Mouse (Mus musculus): ENCODE measurements around the gene Gas7. TPM values are rescaled to one million over a fixed set of nuclear protein-coding genes. Genes with fewer than 3 reads are reported as not detected.

Gene Gas7
- polyA plus RNA-seq, 1 experiment from 2014 or later, result 13.5 TPM

GRCm38 (mm10) chr11:67602711-67603369, 147.6 kb downstream of the Gas7 start:
- H3K36me3 ChIP-seq (ENCODE audit: control insufficient read depth, insufficient read depth, low read length), result no peaks in the 10 kb centered on the region
- H3K4me3 ChIP-seq (ENCODE audit: low read length), result no peak overlapping the region
- no peaks in the 10 kb centered on the region for H3K4me1 ChIP-seq (replicated peaks; ENCODE audit: control insufficient read depth, insufficient read depth, low read length)
- WGBS, result 62% methylated on average over 12 of the region's 12 CpGs
- no peak overlapping the region for H3K27ac ChIP-seq (ENCODE audit: low read length)
- no peak overlapping the region for H3K9ac ChIP-seq (ENCODE audit: low read length)
- no peak for ATAC-seq (ENCODE audit: low read depth)
- H3K4me2 ChIP-seq (ENCODE audit: low read depth, low read length), result no peak overlapping the region
- no peaks in the 10 kb centered on the region for H3K9me3 ChIP-seq (ENCODE audit: control insufficient read depth, low read length)
- no peaks in the 10 kb centered on the region for H3K27me3 ChIP-seq (ENCODE audit: control insufficient read depth, insufficient read depth, low read depth, low read length)

GRCm38 (mm10) chr11:67604481-67604880, 149.2 kb downstream of the Gas7 start:
- WGBS, result 49% methylated on average over 2 of the region's 2 CpGs
- H3K4me3 ChIP-seq (ENCODE audit: low read length), result no peak overlapping the region
- no peaks in the 10 kb centered on the region for H3K36me3 ChIP-seq (ENCODE audit: control insufficient read depth, insufficient read depth, low read length)
- no peaks in the 10 kb centered on the region for H3K27me3 ChIP-seq (ENCODE audit: control insufficient read depth, insufficient read depth, low read depth, low read length)
- H3K9ac ChIP-seq (ENCODE audit: low read length), result no peak overlapping the region
- H3K9me3 ChIP-seq (ENCODE audit: control insufficient read depth, low read length), result no peaks in the 10 kb centered on the region
- no peak for ATAC-seq (ENCODE audit: low read depth)
- H3K4me1 ChIP-seq (replicated peaks; ENCODE audit: control insufficient read depth, insufficient read depth, low read length), result no peaks in the 10 kb centered on the region
- no peak overlapping the region for H3K27ac ChIP-seq (ENCODE audit: low read length)
- H3K4me2 ChIP-seq (ENCODE audit: low read depth, low read length), result no peak overlapping the region

DNA sequence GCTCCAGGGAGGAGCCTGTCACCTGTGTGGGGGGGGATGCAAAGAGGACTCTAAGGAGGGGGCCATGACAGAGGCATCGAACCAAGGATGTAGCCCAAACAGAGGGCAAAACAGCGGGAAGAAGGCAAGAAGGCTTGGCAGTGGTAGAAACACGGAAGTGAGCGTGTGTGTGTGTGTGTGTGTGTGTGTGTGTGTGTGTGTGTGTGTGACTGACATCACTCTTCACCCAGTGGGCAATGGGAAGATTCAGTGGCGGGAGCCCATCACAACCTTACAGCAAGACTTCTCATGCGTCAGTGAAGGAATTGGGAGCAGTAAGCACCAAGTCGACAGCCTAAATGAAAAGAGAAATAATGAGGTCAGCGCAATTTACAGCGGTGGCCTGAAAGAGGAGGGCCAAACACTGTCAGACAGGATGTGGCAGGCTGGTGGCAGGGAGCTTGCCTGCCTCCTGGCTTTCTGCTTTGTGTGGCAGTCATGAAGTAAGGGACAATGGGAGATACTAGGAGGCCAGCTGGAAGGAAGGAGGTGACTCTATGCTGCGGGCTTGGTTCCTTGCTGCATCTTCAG, 153.0 kb downstream of the Gas7 start:
- Histone ChIP-seq H3K9me3 (ENCODE audit: control insufficient read depth, low read length) (no peaks in the 10 kb centered on the region), H3K9ac (ENCODE audit: low read length) (no peak overlapping the region), H3K4me1 (replicated peaks; ENCODE audit: control insufficient read depth, insufficient read depth, low read length) (no peaks in the 10 kb centered on the region), H3K4me2 (ENCODE audit: low read depth, low read length) (no peak overlapping the region), H3K27ac (ENCODE audit: low read length) (no peak overlapping the region), H3K27me3 (ENCODE audit: control insufficient read depth, insufficient read depth, low read depth, low read length) (no peaks in the 10 kb centered on the region), H3K4me3 (ENCODE audit: low read length) (no peak overlapping the region), H3K36me3 (ENCODE audit: control insufficient read depth, insufficient read depth, low read length) (no peaks in the 10 kb centered on the region)
- ATAC-seq (ENCODE audit: low read depth), result no peak
- WGBS, result 63% methylated on average over 10 of the region's 10 CpGs

GRCm38 (mm10) chr11:67612158-67612839, 157.1 kb downstream of the Gas7 start:
- no peak for ATAC-seq (ENCODE audit: low read depth)
- Histone ChIP-seq H3K9me3 (ENCODE audit: control insufficient read depth, low read length) (no peaks in the 10 kb centered on the region), H3K9ac (ENCODE audit: low read length) (no peak overlapping the region), H3K4me2 (ENCODE audit: low read depth, low read length) (no peak overlapping the region), H3K27me3 (ENCODE audit: control insufficient read depth, insufficient read depth, low read depth, low read length) (no peaks in the 10 kb centered on the region), H3K4me1 (replicated peaks; ENCODE audit: control insufficient read depth, insufficient read depth, low read length) (0 out of 2 replicates have a peak, but pooled peaks cover 2% of the 10 kb centered on the region), H3K27ac (ENCODE audit: low read length) (no peak overlapping the region), H3K4me3 (ENCODE audit: low read length) (no peak overlapping the region), H3K36me3 (ENCODE audit: control insufficient read depth, insufficient read depth, low read length) (no peaks in the 10 kb centered on the region)
- 73% methylated on average over 9 of the region's 9 CpGs for WGBS

- Histone ChIP-seq H3K4me2 (ENCODE audit: low read depth, low read length) (no peak overlapping the region), H3K36me3 (ENCODE audit: control insufficient read depth, insufficient read depth, low read length) (no peaks in the 10 kb centered on the region), H3K9ac (ENCODE audit: low read length) (no peak overlapping the region), H3K27me3 (ENCODE audit: control insufficient read depth, insufficient read depth, low read depth, low read length) (no peaks in the 10 kb centered on the region), H3K27ac (ENCODE audit: low read length) (no peak overlapping the region), H3K9me3 (ENCODE audit: control insufficient read depth, low read length) (no peaks in the 10 kb centered on the region), H3K4me1 (replicated peaks; ENCODE audit: control insufficient read depth, insufficient read depth, low read length) (0 out of 2 replicates have a peak, but pooled peaks cover 2% of the 10 kb centered on the region), H3K4me3 (ENCODE audit: low read length) (no peak overlapping the region)
- no peak for ATAC-seq (ENCODE audit: low read depth)
- 68% methylated on average over 13 of the region's 13 CpGs for WGBS
Observed at GRCm38 (mm10) chr11:67616557-67617239, 161.5 kb downstream of the Gas7 start.

DNA sequence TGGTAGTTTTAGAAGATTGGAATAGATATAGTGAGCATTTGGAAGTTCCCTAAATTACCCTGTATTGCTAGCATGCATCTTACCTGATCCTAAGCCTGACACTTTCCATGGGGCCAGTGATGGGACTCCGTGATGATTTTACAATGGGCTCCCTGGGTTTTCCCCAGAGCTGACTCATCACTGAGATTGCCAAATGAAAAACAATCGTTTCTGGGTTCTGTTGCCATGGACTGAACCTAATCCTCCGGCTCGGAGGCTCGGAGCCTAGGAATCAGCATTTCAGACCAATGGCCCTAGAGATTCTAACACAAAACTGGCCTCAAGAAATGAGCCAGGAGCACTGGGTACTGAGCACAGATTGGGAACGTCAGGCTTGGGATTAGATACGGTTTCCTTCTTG, 167.1 kb downstream of the Gas7 start:
- Histone ChIP-seq H3K4me1 (replicated peaks; ENCODE audit: control insufficient read depth, insufficient read depth, low read length) (no peaks in the 10 kb centered on the region), H3K9me3 (ENCODE audit: control insufficient read depth, low read length) (no peaks in the 10 kb centered on the region), H3K36me3 (ENCODE audit: control insufficient read depth, insufficient read depth, low read length) (no peaks in the 10 kb centered on the region), H3K27me3 (ENCODE audit: control insufficient read depth, insufficient read depth, low read depth, low read length) (no peaks in the 10 kb centered on the region), H3K4me2 (ENCODE audit: low read depth, low read length) (no peak overlapping the region), H3K27ac (ENCODE audit: low read length) (no peak overlapping the region), H3K4me3 (ENCODE audit: low read length) (no peak overlapping the region), H3K9ac (ENCODE audit: low read length) (no peak overlapping the region)
- WGBS, result 82% methylated on average over 7 of the region's 7 CpGs
- no peak for ATAC-seq (ENCODE audit: low read depth)

GRCm38 (mm10) chr11:67627179-67627578, 171.9 kb downstream of the Gas7 start:
- H3K9ac ChIP-seq (ENCODE audit: low read length), result no peak overlapping the region
- no peak overlapping the region for H3K4me3 ChIP-seq (ENCODE audit: low read length)
- H3K36me3 ChIP-seq (ENCODE audit: control insufficient read depth, insufficient read depth, low read length), result no peaks in the 10 kb centered on the region
- no peaks in the 10 kb centered on the region for H3K4me1 ChIP-seq (replicated peaks; ENCODE audit: control insufficient read depth, insufficient read depth, low read length)
- no peaks in the 10 kb centered on the region for H3K27me3 ChIP-seq (ENCODE audit: control insufficient read depth, insufficient read depth, low read depth, low read length)
- WGBS, result 77% methylated on average over 7 of the region's 7 CpGs
- no peak for ATAC-seq (ENCODE audit: low read depth)
- no peaks in the 10 kb centered on the region for H3K9me3 ChIP-seq (ENCODE audit: control insufficient read depth, low read length)
- H3K27ac ChIP-seq (ENCODE audit: low read length), result no peak overlapping the region
- H3K4me2 ChIP-seq (ENCODE audit: low read depth, low read length), result no peak overlapping the region

GRCm38 (mm10) chr11:67628522-67628921, 173.3 kb downstream of the Gas7 start:
- H3K4me2 ChIP-seq (ENCODE audit: low read depth, low read length), result no peak overlapping the region
- WGBS, result 58% methylated on average over 2 of the region's 2 CpGs
- H3K4me1 ChIP-seq (replicated peaks; ENCODE audit: control insufficient read depth, insufficient read depth, low read length), result no peaks in the 10 kb centered on the region
- no peaks in the 10 kb centered on the region for H3K36me3 ChIP-seq (ENCODE audit: control insufficient read depth, insufficient read depth, low read length)
- H3K9ac ChIP-seq (ENCODE audit: low read length), result no peak overlapping the region
- no peaks in the 10 kb centered on the region for H3K9me3 ChIP-seq (ENCODE audit: control insufficient read depth, low read length)
- H3K4me3 ChIP-seq (ENCODE audit: low read length), result no peak overlapping the region
- ATAC-seq (ENCODE audit: low read depth), result no peak
- H3K27ac ChIP-seq (ENCODE audit: low read length), result no peak overlapping the region
- H3K27me3 ChIP-seq (ENCODE audit: control insufficient read depth, insufficient read depth, low read depth, low read length), result no peaks in the 10 kb centered on the region

DNA sequence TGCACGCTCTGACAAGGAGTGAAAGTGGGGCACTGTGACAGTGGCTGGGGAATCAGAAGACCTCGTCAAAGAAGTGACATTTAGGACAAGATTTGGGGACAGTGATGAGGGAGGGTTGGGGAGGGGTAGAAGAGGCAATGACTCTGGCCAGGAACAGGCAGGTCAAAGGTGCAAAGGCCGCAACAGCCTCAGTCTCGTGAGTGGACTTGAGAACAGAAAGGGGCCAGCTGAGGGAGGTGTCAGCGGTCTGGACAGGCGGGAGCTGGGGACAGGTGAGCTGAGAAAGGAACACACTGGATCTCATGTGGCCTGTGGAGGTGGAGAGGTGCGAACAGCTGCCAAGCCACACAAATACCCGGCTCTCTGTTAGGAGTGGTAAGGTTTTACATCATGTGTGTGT, 177.7 kb downstream of the Gas7 start:
- no peak for ATAC-seq (ENCODE audit: low read depth)
- Histone ChIP-seq H3K9me3 (ENCODE audit: control insufficient read depth, low read length) (no peaks in the 10 kb centered on the region), H3K36me3 (ENCODE audit: control insufficient read depth, insufficient read depth, low read length) (no peaks in the 10 kb centered on the region), H3K9ac (ENCODE audit: low read length) (no peak overlapping the region), H3K27ac (ENCODE audit: low read length) (no peak overlapping the region), H3K4me3 (ENCODE audit: low read length) (no peak overlapping the region), H3K27me3 (ENCODE audit: control insufficient read depth, insufficient read depth, low read depth, low read length) (no peaks in the 10 kb centered on the region), H3K4me2 (ENCODE audit: low read depth, low read length) (no peak overlapping the region), H3K4me1 (replicated peaks; ENCODE audit: control insufficient read depth, insufficient read depth, low read length) (no peaks in the 10 kb centered on the region)
- WGBS, result 70% methylated on average over 8 of the region's 8 CpGs
